Mouse (Mus musculus) telencephalon, adult 2 months (tissue): ENCODE measurements at regions not wholly inside any gene's neighbourhood (a gene's known extent, or its start where the extent isn't known, plus 50 kb on each side); places are given as distances from the start of the nearest gene placed in this dataset.

Source experiments
- DNase-seq: peaks from one replicate; pipeline ENCODE4 v3.0.0-alpha.2; 2011; ENCODE audit warnings: low read depth, low spot score

DNA sequence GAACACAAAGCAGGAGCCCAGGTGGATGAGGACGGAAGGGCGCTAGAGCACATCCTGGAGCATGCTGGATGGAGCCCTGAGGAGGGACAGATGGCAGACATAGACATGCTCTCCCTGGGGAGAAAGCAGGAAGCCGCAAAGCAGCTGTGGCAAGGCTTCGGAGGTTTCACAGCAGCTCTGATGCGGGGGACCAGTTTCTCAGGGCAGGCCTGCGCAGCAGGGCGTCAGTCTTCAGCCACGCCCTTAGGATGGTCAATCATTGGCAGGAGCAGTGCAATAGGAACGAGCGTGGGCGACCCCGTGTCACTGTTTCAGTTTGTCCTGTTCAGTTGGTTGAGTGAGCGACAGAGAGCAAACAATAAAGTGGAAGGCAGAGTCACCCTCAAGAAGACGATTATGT, 343.8 kb upstream of the Gm10131 start:
- DNase-seq = no peak

DNA sequence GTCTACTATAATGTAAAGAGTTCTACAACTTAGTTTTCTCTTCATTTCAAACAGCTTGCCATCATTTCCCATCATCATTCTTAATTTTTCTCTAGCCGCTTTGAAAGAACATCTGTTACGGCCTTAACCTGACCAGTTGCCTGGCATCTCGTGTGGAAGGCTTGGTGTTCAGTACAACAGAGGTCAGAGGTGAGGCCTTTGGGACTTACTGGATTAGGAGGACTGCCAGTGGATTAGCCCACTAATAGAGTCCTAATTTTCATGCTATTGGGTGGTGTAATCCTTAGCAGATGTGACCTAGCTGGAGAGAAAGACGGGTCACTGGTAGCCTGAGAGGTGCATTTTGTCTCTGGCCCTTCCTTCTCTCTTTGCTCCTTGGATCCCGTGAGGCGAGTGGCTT, 341.3 kb upstream of the Gm10131 start:
- no peak for DNase-seq

DNA sequence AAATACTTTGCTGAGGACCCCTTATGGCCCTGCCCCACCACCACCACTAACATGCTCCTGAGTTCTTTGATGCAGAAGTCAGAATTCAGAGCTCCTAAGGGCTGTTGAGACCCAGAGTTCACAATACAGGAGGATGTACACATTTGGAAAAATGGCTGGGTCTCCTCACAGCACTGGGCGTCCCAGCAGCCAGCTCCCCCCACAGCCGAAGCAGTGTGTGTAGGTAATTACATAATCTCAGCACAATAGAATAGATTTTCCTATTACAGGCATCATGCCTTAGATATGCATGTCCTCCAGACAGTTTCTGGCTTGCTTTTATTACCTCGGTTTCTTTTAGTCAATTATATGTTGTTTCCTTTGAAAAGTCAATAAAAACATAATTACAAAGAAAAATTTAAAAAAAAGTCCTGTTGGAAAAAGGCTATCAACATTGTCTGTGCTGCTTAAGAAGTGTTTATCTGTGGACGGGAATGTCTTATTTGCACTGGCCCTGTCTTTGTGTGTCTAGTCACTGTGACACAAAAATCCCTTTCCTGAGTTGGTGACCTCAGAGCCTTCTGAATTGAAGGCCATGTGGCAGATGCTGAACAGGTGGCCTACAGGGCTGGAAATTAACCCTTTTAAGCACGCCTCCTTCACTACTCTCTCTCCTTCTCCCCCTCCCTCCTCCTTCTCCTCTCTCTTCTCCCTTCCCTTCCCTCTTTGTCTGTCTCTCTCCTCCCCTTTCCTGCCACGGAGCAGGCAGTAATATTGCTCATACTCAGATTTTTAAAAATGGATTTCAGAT, 339.9 kb upstream of the Gm10131 start:
- no peak for DNase-seq

DNA sequence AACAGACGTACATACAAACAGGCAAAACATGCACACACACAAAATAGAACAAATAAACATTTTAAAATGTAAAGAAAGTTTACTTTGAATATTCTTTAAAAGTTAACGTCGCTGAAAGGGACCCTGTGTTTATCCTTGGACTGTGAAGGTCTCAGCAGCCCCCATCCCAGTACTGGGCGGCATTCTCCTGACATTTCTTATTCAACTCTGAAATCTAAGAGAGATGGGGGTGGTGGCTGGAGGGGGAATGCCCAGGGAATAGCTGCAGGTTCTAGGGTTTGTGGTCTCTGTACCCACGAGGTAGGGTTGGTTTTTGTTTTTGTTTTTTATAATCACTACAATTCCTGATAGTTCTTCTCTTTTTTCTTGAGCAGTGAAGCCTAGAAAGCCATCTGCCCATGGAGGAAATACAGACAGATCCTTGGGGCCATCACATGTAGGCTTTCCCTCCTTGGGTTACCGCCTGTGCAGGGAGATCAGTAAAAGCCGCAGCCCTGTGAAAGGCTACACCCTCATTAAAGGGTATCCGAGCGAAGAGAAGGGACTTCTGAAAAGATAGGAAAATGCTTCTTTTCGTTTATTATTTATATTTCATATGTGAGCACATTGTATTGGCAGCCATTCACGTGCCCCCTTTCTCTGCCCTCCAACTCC, 338.0 kb upstream of the Gm10131 start:
- DNase-seq = no peak

DNA sequence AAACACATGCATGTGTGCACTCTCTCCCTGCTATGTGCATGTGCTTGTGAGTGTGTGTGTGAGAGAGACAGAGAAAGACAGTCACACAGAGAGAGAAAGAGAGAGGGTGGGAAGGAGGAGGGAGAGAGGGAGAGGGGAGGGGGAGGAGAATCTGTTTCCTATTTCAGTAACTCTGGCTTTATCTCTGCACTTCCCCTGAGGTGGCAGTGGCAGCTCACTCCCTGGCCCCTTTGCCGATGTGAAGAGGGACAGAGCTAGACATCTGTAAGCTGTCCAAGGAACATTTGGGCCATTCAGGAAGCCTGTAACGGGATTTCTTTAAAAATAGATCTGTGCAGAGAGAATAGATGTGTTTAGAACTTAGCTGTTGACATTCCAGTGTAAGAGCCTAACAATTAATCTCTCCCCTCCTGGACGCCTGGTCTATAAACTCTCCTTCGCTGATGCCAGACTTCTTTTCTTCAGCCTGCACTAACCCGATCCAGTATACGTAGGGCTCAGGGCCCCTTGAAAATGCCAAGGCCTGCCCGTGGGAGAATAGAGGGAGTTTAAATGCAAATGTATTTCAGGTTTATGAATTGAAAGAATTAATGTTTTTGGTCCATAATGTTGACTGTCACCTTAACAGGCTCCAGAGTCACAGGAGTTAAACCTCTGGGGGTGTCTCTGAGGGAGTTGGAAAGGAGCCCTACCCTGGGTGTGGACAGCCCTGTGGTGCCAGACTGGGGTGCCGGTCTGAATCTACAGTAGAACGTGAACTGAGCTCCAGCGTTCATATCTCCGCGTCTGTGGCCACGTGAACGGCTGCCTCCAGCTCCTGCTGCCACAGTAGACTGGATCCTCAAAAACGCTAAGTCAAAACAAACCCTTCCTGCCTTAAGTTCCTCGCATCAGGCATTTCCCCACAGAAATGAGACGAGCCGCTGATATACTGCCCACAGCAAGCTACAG, 336.6 kb upstream of the Gm10131 start:
- DNase-seq = no peak

DNA sequence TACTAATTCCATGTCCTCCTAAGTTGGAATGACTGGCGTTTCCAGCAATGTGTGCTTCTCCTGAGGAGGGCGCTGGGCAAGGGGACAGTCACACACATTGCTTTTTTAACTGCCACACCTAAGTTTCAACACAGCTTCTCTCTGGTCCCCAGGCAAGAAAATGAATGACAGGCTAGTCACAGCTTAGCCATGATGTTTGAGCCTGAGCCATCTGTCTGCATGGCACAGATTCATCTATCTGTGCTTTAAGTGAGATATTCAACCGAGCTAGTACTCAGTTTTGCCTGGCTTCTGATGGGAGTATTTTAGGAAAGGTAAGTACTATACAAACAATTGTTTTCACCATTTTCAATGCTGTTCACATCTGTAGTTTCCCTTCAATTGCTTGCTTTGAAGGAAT, 331.2 kb upstream of the Gm10131 start:
- no peak for DNase-seq

DNA sequence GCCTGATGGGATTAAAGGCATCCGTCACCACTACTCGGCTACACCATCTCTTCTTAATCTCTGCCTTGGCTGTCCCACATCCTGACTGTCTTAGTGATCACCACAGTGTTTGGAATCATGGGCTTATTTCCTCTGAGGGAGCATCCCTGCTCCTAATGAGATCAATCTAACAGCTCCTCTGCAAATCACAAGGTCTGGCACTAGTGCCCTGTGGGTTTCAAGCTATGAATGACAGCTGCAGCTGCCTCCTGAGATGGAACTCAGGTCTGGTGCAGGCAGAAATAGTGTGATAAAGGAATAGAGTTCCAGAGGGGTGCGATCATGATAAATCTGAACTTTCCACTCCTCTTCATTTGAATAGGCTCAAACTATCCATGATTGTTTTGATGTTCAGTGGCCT, 330.2 kb upstream of the Gm10131 start:
- DNase-seq = no peak

DNA sequence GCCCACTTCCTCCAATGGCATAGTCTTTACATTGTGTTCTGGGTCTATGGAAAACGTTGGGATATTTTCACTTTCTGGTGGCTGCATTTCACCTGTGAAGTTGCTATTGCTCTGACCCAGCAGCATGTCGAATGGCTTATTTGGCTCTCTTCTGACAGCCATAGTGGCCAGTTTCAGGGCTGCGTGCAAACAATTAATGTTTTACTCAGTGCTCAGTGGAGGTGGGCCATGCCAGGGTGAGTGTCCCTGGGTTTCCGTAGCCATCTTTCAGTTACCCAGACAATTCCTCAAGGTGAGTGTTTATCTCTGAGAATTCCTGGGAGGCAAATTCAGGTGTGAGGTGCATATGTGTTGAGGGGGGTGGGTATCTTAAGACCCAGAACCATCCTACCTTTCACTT, 329.2 kb upstream of the Gm10131 start:
- DNase-seq = no peak

DNA sequence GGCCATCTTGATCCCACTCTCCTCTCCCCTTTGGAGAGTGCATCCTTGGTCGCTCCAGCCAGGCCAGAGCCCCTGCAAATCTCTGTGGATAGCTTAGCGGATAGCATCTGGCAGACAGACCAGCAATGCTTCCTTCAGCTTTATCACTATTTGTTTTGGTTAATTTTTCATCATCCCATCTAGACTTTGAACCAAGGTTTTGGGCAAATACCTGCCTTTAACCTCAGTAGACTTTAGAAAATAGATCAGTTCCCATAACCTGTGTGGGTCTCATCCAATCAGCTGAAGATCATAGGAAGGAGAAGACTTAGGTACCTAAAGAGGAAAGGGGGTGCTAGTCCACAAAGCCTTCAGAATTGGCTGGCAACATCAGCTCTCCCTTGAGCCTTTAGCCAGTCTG, 327.2 kb upstream of the Gm10131 start:
- DNase-seq = no peak

DNA sequence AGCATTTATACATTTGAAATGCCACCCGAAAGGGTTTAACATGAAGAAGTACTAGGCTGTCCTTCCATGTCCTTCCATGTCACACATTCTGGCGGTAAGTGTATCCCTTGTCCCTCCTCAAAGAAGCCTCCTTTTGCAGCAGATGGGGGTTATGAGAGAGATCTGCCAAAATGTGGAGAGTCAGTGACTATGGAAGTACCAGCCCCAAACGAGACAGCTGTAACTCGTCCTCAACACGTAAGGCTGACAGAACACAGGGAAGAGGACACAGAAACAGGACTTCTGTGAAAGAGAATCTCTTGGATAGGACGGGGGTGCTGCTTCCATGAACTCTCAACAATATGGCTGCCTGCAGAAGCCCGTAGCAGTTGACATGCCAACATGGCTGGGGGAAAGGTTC, 320.4 kb upstream of the Gm10131 start:
- no peak for DNase-seq

DNA sequence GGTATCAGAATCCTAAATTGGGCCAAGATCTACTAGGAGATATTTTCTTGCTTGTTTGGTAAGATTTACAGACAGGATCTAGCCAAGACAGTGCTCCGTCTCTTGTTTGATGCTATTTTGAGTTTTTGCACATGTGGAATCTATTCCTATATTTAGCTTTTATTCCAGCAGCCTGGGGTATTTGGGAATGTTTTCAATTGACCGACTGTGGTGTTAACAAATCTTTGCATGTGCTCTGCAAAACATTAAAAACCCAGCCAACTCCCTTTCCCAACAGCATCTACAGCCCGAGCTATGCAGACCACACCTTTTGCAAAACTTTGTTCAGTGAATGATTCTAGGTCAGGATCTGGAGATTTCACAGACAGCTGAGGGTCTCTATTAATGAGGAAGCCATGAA, 317.7 kb upstream of the Gm10131 start:
- no peak for DNase-seq

DNA sequence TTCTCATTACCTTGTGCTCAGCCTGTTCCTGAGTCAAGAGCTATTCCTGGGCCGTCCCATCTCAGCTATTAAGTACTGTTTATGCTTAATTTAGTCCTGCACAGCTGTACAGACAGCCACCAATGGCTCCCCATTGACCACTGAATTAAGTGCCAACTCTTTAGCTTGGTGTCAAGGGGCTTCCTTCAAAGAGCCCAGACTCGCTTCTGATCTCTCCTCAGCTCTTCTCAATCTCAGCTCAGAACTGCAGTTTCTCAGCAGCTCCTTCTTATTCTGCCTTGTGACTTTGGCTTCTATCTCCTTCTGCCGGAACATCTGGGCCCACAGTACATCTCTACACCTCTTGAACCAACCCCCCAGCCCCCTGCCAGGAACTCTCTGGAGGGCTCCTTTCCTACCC, 290.0 kb upstream of the Gm10131 start:
- DNase-seq = no peak

DNA sequence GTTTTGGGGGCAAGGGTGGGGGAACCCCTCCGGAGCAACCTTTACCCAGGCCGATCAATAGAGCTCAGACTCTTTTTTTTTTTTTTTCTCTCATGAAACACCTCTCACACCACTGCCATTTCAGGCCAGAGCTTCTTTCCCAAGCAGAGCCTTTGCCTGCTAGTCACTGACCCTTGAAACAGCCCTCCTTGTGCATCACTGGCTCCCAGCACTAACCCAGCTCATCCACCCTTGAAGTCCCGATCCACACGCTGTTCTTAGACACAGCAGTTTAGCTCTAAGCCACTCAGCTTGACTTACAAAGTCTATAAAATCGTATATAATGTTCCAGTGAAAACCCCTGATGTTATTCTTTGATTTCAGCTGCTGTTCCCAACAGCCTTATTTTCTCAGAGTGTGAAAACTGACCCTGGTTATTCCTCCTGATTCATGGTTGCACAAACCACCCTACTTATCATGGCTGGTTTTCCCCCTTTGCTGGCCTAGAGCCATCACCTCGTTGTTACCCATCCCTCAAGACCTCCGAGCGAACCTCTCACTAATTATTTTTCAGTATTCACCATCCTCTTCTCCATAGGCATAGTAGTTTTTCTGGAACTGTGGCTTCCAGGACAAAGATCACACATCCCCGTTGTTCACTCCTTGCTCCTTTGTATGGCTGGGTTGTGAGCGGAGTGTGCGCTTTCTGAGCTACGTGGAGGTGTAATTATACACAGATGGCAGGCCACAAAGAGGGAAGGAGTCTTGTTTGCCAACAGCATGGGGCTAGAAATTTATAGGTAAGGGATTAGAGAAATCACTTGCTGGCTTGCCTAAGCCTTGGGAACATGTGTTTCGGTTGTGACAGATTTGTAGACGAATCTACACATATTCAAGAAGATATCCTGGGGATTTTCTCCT, 287.6 kb upstream of the Gm10131 start:
- DNase-seq = no peak

DNA sequence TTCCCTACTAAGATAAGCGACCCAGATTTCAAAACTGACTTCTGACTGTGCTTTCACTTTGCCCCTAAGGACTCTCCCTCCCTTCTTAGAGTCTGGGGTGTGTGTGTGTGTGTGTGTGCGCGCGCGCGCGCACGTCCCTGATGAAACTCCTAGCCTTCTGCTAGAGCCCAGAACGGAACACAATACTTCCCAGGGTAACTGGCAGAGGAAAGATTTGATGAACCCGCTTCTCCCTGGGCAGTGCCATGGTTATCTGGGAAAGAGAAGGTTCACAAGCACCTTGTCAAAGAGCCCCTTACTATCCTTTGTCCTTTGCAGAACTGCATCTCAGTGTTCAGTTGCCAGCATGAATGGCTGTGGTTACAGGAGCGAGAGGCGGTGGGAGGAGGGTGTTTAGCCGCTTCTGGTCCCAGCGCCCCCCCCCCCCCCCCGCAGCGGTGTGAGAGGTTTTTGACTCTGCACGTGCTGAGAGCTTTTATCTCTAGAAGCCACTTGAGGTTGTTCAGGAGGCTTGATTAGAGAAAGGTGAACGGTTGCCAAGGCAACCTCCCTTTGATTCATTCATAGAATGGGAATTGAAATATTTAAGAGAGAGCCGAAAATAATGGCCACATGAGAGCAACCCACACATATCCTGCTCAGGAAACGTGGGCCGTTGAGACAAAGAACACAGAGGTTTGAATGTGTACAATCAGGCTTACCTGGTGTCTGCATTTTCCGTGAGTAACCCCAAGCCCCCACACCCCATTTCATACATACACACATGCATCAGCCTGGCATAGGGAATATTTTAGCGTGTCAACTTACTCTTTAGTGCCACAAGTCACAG, 286.3 kb upstream of the Gm10131 start:
- peak; percentile 60 for DNase-seq

DNA sequence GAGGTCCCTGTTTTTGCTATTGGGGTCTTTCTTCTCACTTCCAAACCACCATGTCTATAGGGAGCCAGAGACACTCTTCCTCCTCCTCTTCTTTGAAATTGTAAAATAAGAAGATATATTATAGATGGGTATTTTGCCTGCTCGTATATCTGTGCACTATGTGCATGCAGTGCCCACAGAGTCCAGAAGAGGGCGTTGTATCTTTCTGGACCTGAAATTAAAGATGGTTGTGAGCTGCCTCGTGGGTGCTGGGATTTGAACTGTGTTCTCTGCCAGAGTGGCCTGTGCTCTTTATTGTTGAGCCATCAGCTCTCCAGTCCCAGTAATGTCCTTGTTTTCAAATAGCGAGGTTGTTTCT, 285.7 kb upstream of the Gm10131 start:
- no peak for DNase-seq

DNA sequence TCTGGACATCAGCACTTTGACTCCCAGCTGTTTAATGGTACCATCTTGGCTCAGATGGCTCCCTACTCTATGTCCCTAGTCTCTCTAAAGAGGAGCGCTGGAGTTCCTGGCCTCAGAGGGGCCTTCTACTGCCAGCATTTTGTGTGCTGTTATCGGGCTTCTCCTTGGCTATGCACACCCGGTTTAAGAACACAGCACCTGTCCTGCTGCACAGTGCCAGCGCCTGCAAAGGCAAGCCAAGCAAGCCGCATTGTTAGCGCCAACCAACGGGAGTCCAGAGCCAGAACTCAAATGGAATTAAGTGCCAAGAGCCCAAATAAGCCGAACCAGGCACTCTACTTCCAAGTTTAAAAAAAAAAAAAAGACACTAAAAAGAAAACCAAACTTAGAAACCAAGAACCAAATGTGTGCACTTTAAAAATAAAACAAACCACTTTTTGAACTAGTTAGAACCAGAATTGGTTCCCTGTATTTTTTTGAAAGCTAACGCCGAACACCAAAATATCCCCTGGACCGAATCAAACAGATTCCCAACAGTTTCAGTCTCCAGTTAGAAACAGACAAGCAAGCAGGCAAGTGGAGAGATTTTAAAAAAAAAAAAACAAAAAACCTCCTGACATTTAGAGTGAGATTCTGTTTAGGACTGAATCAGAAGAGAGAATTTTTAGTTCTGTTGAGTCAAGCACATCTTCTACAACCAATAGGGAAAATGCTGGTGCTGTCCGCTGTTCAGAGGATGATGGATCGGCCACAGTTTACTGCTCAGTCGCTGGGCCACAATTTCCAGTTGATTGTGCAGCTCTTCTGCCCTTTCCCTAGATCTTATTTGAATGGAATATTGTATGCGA, 281.7 kb upstream of the Gm10131 start:
- DNase-seq = peak; percentile 83

DNA sequence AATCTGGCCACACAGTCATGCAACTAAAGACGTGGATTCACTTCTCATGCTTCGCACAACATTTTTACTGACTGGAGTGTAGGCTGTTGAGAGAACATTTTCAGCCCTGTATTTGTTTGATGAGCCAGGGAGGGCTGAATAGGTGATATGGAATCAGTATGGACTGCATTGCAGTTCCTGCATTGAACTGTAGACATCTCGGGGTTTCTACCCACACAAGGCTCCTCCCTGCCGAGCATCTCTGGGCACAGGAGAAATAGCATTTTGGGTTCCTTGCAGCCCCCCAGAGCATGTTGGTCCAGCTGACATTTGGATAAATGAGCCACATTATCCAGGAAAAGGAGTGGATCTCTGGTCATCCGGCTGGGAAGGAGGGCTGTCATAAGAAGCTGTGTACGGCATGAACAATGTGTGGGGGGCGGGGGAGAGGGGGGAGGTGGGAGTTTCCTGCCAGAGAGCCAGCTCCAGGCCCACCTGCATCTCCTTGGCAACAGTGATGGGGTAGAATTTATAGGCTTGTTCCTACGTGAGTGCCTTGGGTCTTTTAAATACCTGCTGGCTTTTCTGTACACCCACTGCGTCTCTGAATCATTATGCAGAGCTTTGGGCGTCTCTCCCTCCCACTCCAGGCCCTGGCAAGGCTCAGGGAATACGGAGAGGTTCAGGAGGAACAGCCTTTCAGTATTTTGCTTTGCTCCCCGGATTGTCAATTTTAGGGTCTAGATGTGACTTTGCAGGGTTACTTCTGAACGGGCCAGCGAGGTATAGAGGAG, 280.9 kb upstream of the Gm10131 start:
- DNase-seq = peak; percentile 86

DNA sequence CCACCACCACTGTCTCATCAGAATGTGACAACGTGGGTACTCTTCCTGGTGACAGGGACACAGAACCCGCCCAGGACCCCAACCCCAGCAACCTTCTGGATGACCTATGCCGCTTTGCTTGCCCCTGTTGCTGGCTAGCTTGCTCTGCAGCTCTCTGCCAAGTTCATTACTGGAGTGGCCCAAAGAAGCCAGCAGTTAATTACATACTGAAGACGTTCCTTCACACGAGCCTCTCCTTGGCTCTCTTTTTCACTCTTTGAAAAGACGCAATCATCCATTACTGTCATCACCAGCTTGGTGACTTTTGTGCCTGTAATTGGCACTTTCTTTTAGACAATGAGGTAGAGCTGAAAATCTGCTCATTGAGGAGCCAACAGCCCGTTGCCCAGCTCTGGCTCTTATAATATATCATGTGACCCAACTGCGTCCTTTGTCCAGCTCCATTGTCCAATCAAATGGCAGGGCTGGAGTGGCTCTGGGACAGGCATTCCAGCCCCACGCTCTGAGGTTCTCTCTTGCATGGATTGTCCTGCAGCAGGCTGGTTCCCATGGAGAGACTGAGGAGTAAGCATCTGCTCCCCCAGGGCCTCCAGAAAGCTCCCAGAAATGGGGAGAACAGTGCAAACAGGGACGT, 274.4 kb upstream of the Gm10131 start:
- no peak for DNase-seq
